Mouse (Mus musculus) lung, embryonic 14.5 days (tissue): ENCODE data around the gene C2cd2. TPM values are rescaled to one million over a fixed set of nuclear protein-coding genes. Genes with fewer than 3 reads are reported as not detected.

Experiments used
- ATAC-seq: fragments of 200-750 bp; cut with Nextera tagmentation; 2 replicates; pipeline ENCODE4 v1.8.0; 2017; ENCODE audit warnings: mild to moderate bottlenecking, moderate TSS enrichment, moderate library complexity; ENCODE audit not compliant: insufficient read depth
- DNase-seq: peaks from one replicate; pipeline ENCODE4 v3.0.0-alpha.2; 2015
- H3K27ac ChIP-seq: fragments of 300-500 bp; sonication (generic); 2 replicates; pipeline ENCODE4 v1.5.1; 2014; ENCODE audit warnings: low read depth, mild to moderate bottlenecking, moderate library complexity
- H3K27me3 ChIP-seq: fragments of 300-500 bp; sonication (generic); 2 replicates; pipeline ENCODE4 v1.6.1; 2014; ENCODE audit warnings: low read length, control low read depth; ENCODE audit not compliant: insufficient read depth
- H3K36me3 ChIP-seq: fragments of 300-500 bp; sonication (generic); 2 replicates; pipeline ENCODE4 v1.6.1; 2014; ENCODE audit warnings: control low read depth; ENCODE audit not compliant: insufficient read depth
- H3K4me1 ChIP-seq: fragments of 300-500 bp; sonication (generic); 2 replicates; pipeline ENCODE4 v1.6.1; 2014; ENCODE audit warnings: antibody characterized with exemption, control low read depth; ENCODE audit not compliant: insufficient read depth
- H3K4me2 ChIP-seq: fragments of 300-500 bp; sonication (generic); 2 replicates; pipeline ENCODE4 v1.6.1; 2014; ENCODE audit warnings: mild to moderate bottlenecking
- H3K4me3 ChIP-seq: fragments of 300-500 bp; sonication (generic); 2 replicates; pipeline ENCODE4 v1.5.1; 2014; ENCODE audit warnings: low read depth, low read length
- H3K9ac ChIP-seq: fragments of 300-500 bp; sonication (generic); 2 replicates; pipeline ENCODE4 v1.6.1; 2014
- H3K9me3 ChIP-seq: fragments of 300-500 bp; sonication (generic); 2 replicates; pipeline ENCODE4 v1.6.1; 2016; ENCODE audit warnings: low read depth, low read length, control low read depth
- CTCF ChIP-seq: IDR thresholded peaks from 2 replicates; pipeline ENCODE4 v1.5.1; 2016; ENCODE audit warnings: antibody characterized with exemption, low read depth
- WGBS: fragments of 180-500 bp; shearing (Covaris S2); extraction: QIAGEN DNeasy Blood & Tissue Kit; methylation state at CpG from one replicate; pipeline ENCODE4 v1.1.7; 2014; 5-methylcytosine and 5-hydroxymethylcytosine counted together
- polyA plus RNA-seq: library from polyadenylated mRNA; unstranded; fragments of >200 nt; fragmentation: Nextera tagmentation; extraction: Ambion mirVana; gene quantifications from 2 replicates; pipeline ENCODE4 v1.2.1, GENCODE M21; 2014

Gene C2cd2
- polyA plus RNA-seq, 1 experiment from 2014 or later, result 22.7 TPM

- no peak for TF ChIP-seq CTCF
- ATAC-seq, result no peak
- peaks cover 6% of the 10 kb centered on the region for H3K4me1 ChIP-seq
Observed at GRCm38 (mm10) chr16:97925760-97926159, 36.6 kb downstream of the C2cd2 start.

GRCm38 (mm10) chr16:97923700-97924099 is 38.7 kb downstream of the C2cd2 start:
- WGBS, result 59% methylated on average over 1 of the region's 1 CpGs
- H3K36me3 ChIP-seq, result no peaks in the 10 kb centered on the region
- H3K27me3 ChIP-seq, result no peaks in the 10 kb centered on the region
- H3K4me3 ChIP-seq, result no peak overlapping the region
- peaks cover 6% of the 10 kb centered on the region for H3K4me1 ChIP-seq
- ATAC-seq (no peak), DNase-seq (no peak)
- H3K4me2 ChIP-seq, result no peak overlapping the region
- TF ChIP-seq CTCF, result no peak
- no peak overlapping the region for H3K9ac ChIP-seq
- H3K27ac ChIP-seq, result no peak overlapping the region
- H3K9me3 ChIP-seq, result no peaks in the 10 kb centered on the region

More at GRCm38 (mm10) chr16:97925760-97926159, 36.6 kb downstream of the C2cd2 start:
- no peak for DNase-seq
- Histone ChIP-seq H3K4me3 (no peak overlapping the region), H3K9ac (no peak overlapping the region), H3K4me2 (no peak overlapping the region), H3K36me3 (no peaks in the 10 kb centered on the region), H3K9me3 (no peaks in the 10 kb centered on the region), H3K27ac (no peak overlapping the region), H3K27me3 (no peaks in the 10 kb centered on the region)
- 61% methylated on average over 2 of the region's 2 CpGs for WGBS

- Histone ChIP-seq H3K27me3 (no peaks in the 10 kb centered on the region), H3K4me1 (peaks cover 6% of the 10 kb centered on the region), H3K27ac (0 out of 2 replicates have a peak overlapping the region, but pooled peaks have one; percentile 90), H3K36me3 (no peaks in the 10 kb centered on the region), H3K4me2 (peak overlapping the region; percentile 72), H3K9me3 (no peaks in the 10 kb centered on the region), H3K4me3 (peak overlapping the region; percentile 88), H3K9ac (peak overlapping the region; percentile 83)
- TF ChIP-seq CTCF, result no peak
- WGBS, result under 1% methylated on average over 9 of the region's 9 CpGs
- no peak for DNase-seq
- ATAC-seq, result peak; percentile 77
Observed at GRCm38 (mm10) chr16:97922779-97923126, 39.6 kb downstream of the C2cd2 start.

- Histone ChIP-seq H3K9ac (peak overlapping the region; percentile 83), H3K27me3 (no peaks in the 10 kb centered on the region), H3K4me2 (peak overlapping the region; percentile 72), H3K4me1 (peaks cover 6% of the 10 kb centered on the region), H3K4me3 (peak overlapping the region; percentile 88), H3K36me3 (no peaks in the 10 kb centered on the region), H3K27ac (peak overlapping the region; percentile 90), H3K9me3 (no peaks in the 10 kb centered on the region)
- peak; percentile 96 for ATAC-seq
- WGBS, result under 1% methylated on average over 75 of the region's 75 CpGs
- DNase-seq, result peak; percentile 91
- no peak for TF ChIP-seq CTCF
Observed at GRCm38 (mm10) chr16:97921961-97922778, 40.2 kb downstream of the C2cd2 start.

- Histone ChIP-seq H3K9me3 (no peaks in the 10 kb centered on the region), H3K36me3 (no peaks in the 10 kb centered on the region), H3K4me2 (no peak overlapping the region), H3K27me3 (no peaks in the 10 kb centered on the region), H3K9ac (no peak overlapping the region), H3K27ac (no peak overlapping the region), H3K4me3 (no peak overlapping the region), H3K4me1 (peaks cover 6% of the 10 kb centered on the region)
- ATAC-seq (no peak), DNase-seq (no peak)
- WGBS, result 91% methylated on average over 1 of the region's 1 CpGs
- no peak for TF ChIP-seq CTCF
Observed at GRCm38 (mm10) chr16:97920621-97921020, 41.8 kb downstream of the C2cd2 start.

GRCm38 (mm10) chr16:97919793-97920192 is 42.6 kb downstream of the C2cd2 start:
- H3K9me3 ChIP-seq, result no peaks in the 10 kb centered on the region
- H3K27ac ChIP-seq, result no peak overlapping the region
- no peaks in the 10 kb centered on the region for H3K27me3 ChIP-seq
- no peak for TF ChIP-seq CTCF
- ATAC-seq, result no peak
- no peak overlapping the region for H3K4me2 ChIP-seq
- no peak overlapping the region for H3K4me3 ChIP-seq
- no peak for DNase-seq
- H3K36me3 ChIP-seq, result no peaks in the 10 kb centered on the region
- WGBS, result 27% methylated on average over 2 of the region's 2 CpGs
- H3K4me1 ChIP-seq, result peaks cover 6% of the 10 kb centered on the region
- H3K9ac ChIP-seq, result no peak overlapping the region

GRCm38 (mm10) chr16:97912873-97913272 is 49.5 kb downstream of the C2cd2 start:
- no peak for ATAC-seq
- TF ChIP-seq CTCF, result no peak

More at GRCm38 (mm10) chr16:97912873-97913272, 49.5 kb downstream of the C2cd2 start:
- H3K9ac ChIP-seq, result no peak overlapping the region
- no peak overlapping the region for H3K27ac ChIP-seq
- no peak overlapping the region for H3K4me2 ChIP-seq
- no peaks in the 10 kb centered on the region for H3K4me1 ChIP-seq
- DNase-seq, result no peak
- no peaks in the 10 kb centered on the region for H3K27me3 ChIP-seq
- no peaks in the 10 kb centered on the region for H3K36me3 ChIP-seq
- no peak overlapping the region for H3K4me3 ChIP-seq
- no peaks in the 10 kb centered on the region for H3K9me3 ChIP-seq
